Mouse (Mus musculus): ENCODE measurements around the gene Slc37a1. TPM values are rescaled to one million over a fixed set of nuclear protein-coding genes. Genes with fewer than 3 reads are reported as not detected.

Gene Slc37a1
- polyA plus RNA-seq, 1 experiment from 2014 or later: 1.8 TPM

DNA sequence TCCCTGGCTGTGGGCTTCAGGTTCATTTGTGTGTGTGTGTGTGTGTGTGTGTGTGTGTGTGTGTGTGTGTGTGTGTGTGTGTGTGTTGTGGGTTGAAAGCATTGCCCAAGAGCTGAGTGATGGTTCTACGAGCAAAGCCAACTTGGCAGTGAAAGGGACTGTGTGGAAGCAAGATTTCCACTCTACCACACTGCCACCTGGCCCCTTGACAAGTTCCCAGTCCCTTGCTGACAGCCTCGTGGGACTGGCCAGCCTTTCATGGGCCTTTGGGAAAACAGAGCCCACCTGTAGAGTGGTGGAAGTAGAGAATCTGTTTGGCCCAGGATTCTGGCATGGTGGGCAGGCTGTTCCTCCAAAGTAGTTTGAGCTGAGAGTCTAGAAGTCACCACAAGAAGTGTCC is 107.2 kb downstream of the Slc37a1 start:
- Histone ChIP-seq H3K4me1 (ENCODE audit: control insufficient read depth, insufficient read depth, low read length) (0 out of 2 replicates have a peak, but pooled peaks cover 2% of the 10 kb centered on the region), H3K9ac (replicated peaks; ENCODE audit: low read length) (no peak overlapping the region), H3K27ac (replicated peaks; ENCODE audit: low read depth, low read length) (no peak overlapping the region), H3K4me3 (ENCODE audit: low read depth, low read length) (no peak overlapping the region), H3K27me3 (ENCODE audit: control insufficient read depth, insufficient read depth, low read length) (no peaks in the 10 kb centered on the region), H3K4me2 (ENCODE audit: low read depth, low read length) (no peak overlapping the region), H3K9me3 (replicated peaks; ENCODE audit: control insufficient read depth, low read length) (no peaks in the 10 kb centered on the region), H3K36me3 (replicated peaks; ENCODE audit: control insufficient read depth, insufficient read depth, low read depth, low read length) (no peaks in the 10 kb centered on the region)
- WGBS: 77% methylated on average over 2 of the region's 2 CpGs
- no peak for DNase-seq (ENCODE audit: low spot score)
- ATAC-seq (replicated peaks; ENCODE audit: insufficient number of reproducible peaks, low FRiP score, low TSS enrichment, low read depth): no peak

DNA sequence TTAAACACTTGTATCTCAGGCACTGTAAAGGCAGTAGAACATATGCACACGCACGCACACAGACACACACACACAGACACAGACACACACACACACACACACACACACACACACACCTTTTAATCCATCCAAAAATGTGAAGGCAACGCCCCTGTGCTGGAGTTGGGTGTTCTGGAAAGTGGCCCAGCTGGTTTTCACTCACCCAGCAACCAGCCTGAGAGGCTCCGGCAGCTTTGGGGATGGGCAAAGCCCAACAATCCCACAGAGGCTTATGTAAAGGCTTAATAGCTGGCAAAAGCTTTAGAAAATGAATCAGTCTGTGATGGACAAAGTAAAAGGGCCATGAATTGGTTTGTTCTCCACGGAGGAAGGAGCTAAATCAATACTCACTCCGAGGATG is 113.7 kb downstream of the Slc37a1 start:
- H3K27me3 ChIP-seq (ENCODE audit: control insufficient read depth, insufficient read depth, low read length): no peaks in the 10 kb centered on the region
- no peak overlapping the region for H3K9ac ChIP-seq (replicated peaks; ENCODE audit: low read length)
- H3K4me1 ChIP-seq (ENCODE audit: control insufficient read depth, insufficient read depth, low read length): no peaks in the 10 kb centered on the region
- no peaks in the 10 kb centered on the region for H3K36me3 ChIP-seq (replicated peaks; ENCODE audit: control insufficient read depth, insufficient read depth, low read depth, low read length)
- no peak for ATAC-seq (replicated peaks; ENCODE audit: insufficient number of reproducible peaks, low FRiP score, low TSS enrichment, low read depth)
- H3K4me3 ChIP-seq (ENCODE audit: low read depth, low read length): no peak overlapping the region
- no peak for DNase-seq (ENCODE audit: low spot score)
- no peak overlapping the region for H3K27ac ChIP-seq (replicated peaks; ENCODE audit: low read depth, low read length)
- no peaks in the 10 kb centered on the region for H3K9me3 ChIP-seq (replicated peaks; ENCODE audit: control insufficient read depth, low read length)
- WGBS: 92% methylated on average over 6 of the region's 6 CpGs
- no peak overlapping the region for H3K4me2 ChIP-seq (ENCODE audit: low read depth, low read length)

Other genes starting within 250 kb of the Slc37a1 start
- 11.7 and 13.9 TPM in 2 replicates for gene Abcg1, start 229.1 kb upstream of the Slc37a1 start, polyA plus RNA-seq (2014; fragmentation: Nextera tagmentation; extraction: Ambion mirVana)
- not detected in 2 replicates for gene Tff3, start 157.1 kb upstream of the Slc37a1 start, polyA plus RNA-seq (2014; fragmentation: Nextera tagmentation; extraction: Ambion mirVana)
- gene Tff2, start 142.5 kb upstream of the Slc37a1 start, polyA plus RNA-seq (2014; fragmentation: Nextera tagmentation; extraction: Ambion mirVana): not detected in 2 replicates
- gene Tff1, start 121.5 kb upstream of the Slc37a1 start, polyA plus RNA-seq (2014; fragmentation: Nextera tagmentation; extraction: Ambion mirVana): not detected in 2 replicates
- not detected in 2 replicates for gene Tmprss3, start 87.8 kb upstream of the Slc37a1 start, polyA plus RNA-seq (2014; fragmentation: Nextera tagmentation; extraction: Ambion mirVana)
- 0.11 and 0.36 TPM in 2 replicates for gene Ubash3a, start 78.9 kb upstream of the Slc37a1 start, polyA plus RNA-seq (2014; fragmentation: Nextera tagmentation; extraction: Ambion mirVana)
- 0.66 and 0.76 TPM in 2 replicates for gene Rsph1, start 9.4 kb upstream of the Slc37a1 start, polyA plus RNA-seq (2014; fragmentation: Nextera tagmentation; extraction: Ambion mirVana)
- gene Pde9a, start 99.4 kb downstream of the Slc37a1 start, polyA plus RNA-seq (2014; fragmentation: Nextera tagmentation; extraction: Ambion mirVana): 25.7 and 26.6 TPM in 2 replicates
- 34.6 and 37.2 TPM in 2 replicates for gene Wdr4, start 233.2 kb downstream of the Slc37a1 start, polyA plus RNA-seq (2014; fragmentation: Nextera tagmentation; extraction: Ambion mirVana)
- 206 and 237 TPM in 2 replicates for gene Ndufv3, start 233.3 kb downstream of the Slc37a1 start, polyA plus RNA-seq (2014; fragmentation: Nextera tagmentation; extraction: Ambion mirVana)